In genomic region chr10:128703895-128704294, GRCm38 (mm10) we compare ENCODE assay signal across 8 mouse cellular contexts. TPM values are rescaled to one million over a fixed set of nuclear protein-coding genes. Genes with fewer than 3 reads are reported as not detected.
DNase-seq lines count a peak whose midpoint lies in the region; ATAC-seq and TF ChIP-seq lines count a peak whose summit lies in the region.

TSS of gene Pmel (plus strand) at chr10:128704195.

- H3K27ac ChIP-seq in heart, embryonic 13.5 days (replicated peaks), result peak within 1 kb of the TSS; percentile 98
- peak within 1 kb of the TSS; percentile 90 for H3K27ac ChIP-seq in ES-E14 (ENCODE audit: insufficient read depth, low read depth, low read length, poor library complexity, severe bottlenecking)
- H3K27ac ChIP-seq in hindbrain, embryonic 10.5 days, result peak within 1 kb of the TSS; percentile 95
- peak within 1 kb of the TSS; percentile 90 for H3K27ac ChIP-seq in midbrain, embryonic 10.5 days (replicated peaks)

- no peak for DNase-seq in heart, postnatal 25 days (ENCODE audit: low spot score)
- no peak for DNase-seq in ES-E14 (ENCODE audit: low read depth, low spot score)
- no peak for DNase-seq in hindbrain, embryonic 10.5 days (ENCODE audit: low spot score)
- DNase-seq in midbrain, embryonic 10.5 days (ENCODE audit: low spot score), result no peak
- no peak for DNase-seq in left cerebral cortex, adult 18-20 months (ENCODE audit: low spot score in 2 of 2)
- no peak for DNase-seq in spleen, postnatal 36 days (ENCODE audit: low spot score in 2 of 2)
- no peak for DNase-seq in cerebellum, adult 18-20 months

- 21% methylated on average over 4 of the region's 4 CpGs for WGBS in heart, embryonic 13.5 days
- 32% methylated on average over 4 of the region's 4 CpGs for WGBS in hindbrain, embryonic 10.5 days
- WGBS in midbrain, embryonic 10.5 days, result 29% methylated on average over 4 of the region's 4 CpGs

- H3K4me3 ChIP-seq in heart, embryonic 13.5 days, result peak within 1 kb of the TSS; percentile 93
- peak within 1 kb of the TSS; percentile 84 to 100 for H3K4me3 ChIP-seq in ES-E14 (ENCODE audit: insufficient read depth in 1 of 2, low read depth in 1 of 2, low read length in 2 of 2, poor library complexity in 1 of 2, severe bottlenecking in 1 of 2)
- peak within 1 kb of the TSS; percentile 90 for H3K4me3 ChIP-seq in hindbrain, embryonic 10.5 days
- H3K4me3 ChIP-seq in midbrain, embryonic 10.5 days, result peak within 1 kb of the TSS; percentile 79

- peaks cover 45% of the 10 kb centered on the region for H3K4me1 ChIP-seq in heart, embryonic 13.5 days
- peaks cover 5 to 16% of the 10 kb centered on the region in 2 experiments; a peak in 3 of 4 replicates for H3K4me1 ChIP-seq in ES-E14 (ENCODE audit: control insufficient read depth in 2 of 2, insufficient read depth in 2 of 2, low read length in 2 of 2, poor library complexity in 1 of 2)
- peaks cover 31% of the 10 kb centered on the region for H3K4me1 ChIP-seq in hindbrain, embryonic 10.5 days (replicated peaks)
- H3K4me1 ChIP-seq in midbrain, embryonic 10.5 days, result peaks cover 36% of the 10 kb centered on the region

- peaks cover 46% of the 10 kb centered on the region for H3K36me3 ChIP-seq in heart, embryonic 13.5 days
- H3K36me3 ChIP-seq in ES-E14 (ENCODE audit: control insufficient read depth, insufficient read depth, low read length, poor library complexity, severe bottlenecking), result peaks cover 19% of the 10 kb centered on the region
- H3K36me3 ChIP-seq in hindbrain, embryonic 10.5 days, result peaks cover 46% of the 10 kb centered on the region
- H3K36me3 ChIP-seq in midbrain, embryonic 10.5 days, result peaks cover 47% of the 10 kb centered on the region

- H3K4me2 ChIP-seq in heart, embryonic 13.5 days, result peak within 1 kb of the TSS; percentile 74

- in situ Hi-C loops in ES-E14 (cut with MboI; ENCODE audit: low sequenced_read_pairs in 2 of 2, unreplicated experiment in 2 of 2), result no loop called here

- intact Hi-C loops in heart, postnatal 25 days (cut with DNase I), result no loop called here

- no peaks in the 10 kb centered on the region for H3K27me3 ChIP-seq in heart, embryonic 13.5 days (replicated peaks)
- 0 out of 2 replicates have a peak, but pooled peaks cover 2% of the 10 kb centered on the region for H3K27me3 ChIP-seq in hindbrain, embryonic 10.5 days (ENCODE audit: insufficient read depth, poor library complexity, severe bottlenecking)
- no peaks in the 10 kb centered on the region for H3K27me3 ChIP-seq in midbrain, embryonic 10.5 days (ENCODE audit: low read depth, poor library complexity, severe bottlenecking)

- peak within 1 kb of the TSS; percentile 91 for H3K9ac ChIP-seq in heart, embryonic 13.5 days
- H3K9ac ChIP-seq in ES-E14 (ENCODE audit: insufficient read depth, low read depth, low read length, poor library complexity, severe bottlenecking), result peak within 1 kb of the TSS; percentile 88

- no peak for ATAC-seq in heart, embryonic 13.5 days (ENCODE audit: extremely low read depth, insufficient number of reproducible peaks, low FRiP score, low TSS enrichment)

- H3K9me3 ChIP-seq in heart, embryonic 13.5 days, result no peaks in the 10 kb centered on the region
- H3K9me3 ChIP-seq in ES-E14 (ENCODE audit: control insufficient read depth, insufficient read depth, low read depth, low read length), result no peaks in the 10 kb centered on the region
- no peaks in the 10 kb centered on the region for H3K9me3 ChIP-seq in hindbrain, embryonic 10.5 days
- H3K9me3 ChIP-seq in midbrain, embryonic 10.5 days (replicated peaks), result no peaks in the 10 kb centered on the region

TF ChIP-seq in ES-E14, 5 proteins besides CTCF, POLR2A, EP300 and RAD21:
- TF ChIP-seq MAFK (IDR thresholded peaks at IDR 0.05; ENCODE audit: insufficient read depth, low read depth, low read length), result no peak
- TF ChIP-seq ZNF384 (IDR thresholded peaks at IDR 0.05; ENCODE audit: low read depth, low read length), result no peak
- TF ChIP-seq HCFC1 (IDR thresholded peaks at IDR 0.05; ENCODE audit: borderline replicate concordance, insufficient read depth, low read length), result no peak
- TF ChIP-seq ZC3H11A (IDR thresholded peaks at IDR 0.05; ENCODE audit: borderline replicate concordance, low read depth, low read length), result no peak
- no peak for TF ChIP-seq CHD2 (IDR thresholded peaks at IDR 0.05; ENCODE audit: low read depth, low read length)

RNA-seq across cellular contexts. Expression of gene Pmel, which starts in this region (rescaled TPM):
- polyA plus RNA-seq in heart, embryonic 13.5 days (2015; fragmentation: Nextera tagmentation; extraction: Ambion mirVana), result 1.6 and 2.6 TPM in 2 replicates
- under 1 TPM; 0.49 to 0.89 TPM for total RNA-seq in heart, postnatal 25 days (2021)
- 11.4 and 44.2 TPM in 2 replicates for total RNA-seq in ES-E14 (2012; rRNA removed)
- polyA plus RNA-seq in hindbrain, embryonic 10.5 days (2016; fragmentation: Nextera tagmentation; extraction: Ambion mirVana), result 7.1 and 7.3 TPM in 2 replicates
- polyA plus RNA-seq in midbrain, embryonic 10.5 days (2016; fragmentation: Nextera tagmentation; extraction: Ambion mirVana), result 3.9 and 6.7 TPM in 2 replicates
- total RNA-seq in left cerebral cortex, adult 18-20 months (2021), result under 1 TPM; 0.54 to 0.88 TPM
